Mouse (Mus musculus) MEL (cell line): ENCODE measurements around the gene Aadacl2. TPM values are rescaled to one million over a fixed set of nuclear protein-coding genes. Genes with fewer than 3 reads are reported as not detected.

Source experiments
- DNase-seq: peaks from one replicate; pipeline ENCODE4 v3.0.0; 2011; ENCODE audit warnings: low read depth, low spot score
- H3K27ac ChIP-seq: 2 replicates; pipeline ENCODE4 v1.5.1; 2012; ENCODE audit warnings: low read depth, mild to moderate bottlenecking, control low read depth, low read length, moderate library complexity; ENCODE audit not compliant: control insufficient read depth
- H3K27me3 ChIP-seq, 2 experiments: fragments of 150-350 bp in 1 of 2; sonication (generic) in 1 of 2; 2 replicates each; pipeline ENCODE4 v1.6.1; 2012; ENCODE audit warnings: low read length in 2 of 2, mild to moderate bottlenecking in 2 of 2, improper control_type of control experiment in 1 of 2, moderate library complexity in 1 of 2; ENCODE audit not compliant: insufficient read depth in 2 of 2, control insufficient read depth in 1 of 2
- H3K36me3 ChIP-seq, 2 experiments: 2 replicates each; pipeline ENCODE4 v1.6.1; 2012 to 2014; ENCODE audit warnings: low read length in 2 of 2, improper control_type of control experiment in 1 of 2, inconsistent platforms in 1 of 2, mild to moderate bottlenecking in 1 of 2; ENCODE audit not compliant: insufficient read depth in 2 of 2, control insufficient read depth in 1 of 2
- H3K4me1 ChIP-seq, 2 experiments: fragments of 150-350 bp in 1 of 2; sonication (generic) in 1 of 2; 2 replicates each; pipeline ENCODE4 v1.6.1; 2012; ENCODE audit warnings: low read length in 2 of 2, improper control_type of control experiment in 1 of 2, mild to moderate bottlenecking in 1 of 2; ENCODE audit not compliant: insufficient read depth in 2 of 2, control insufficient read depth in 1 of 2
- H3K4me3 ChIP-seq, 2 experiments: fragments of 150-350 bp in 1 of 2; sonication (generic) in 1 of 2; 2 replicates each; pipeline ENCODE4 v1.5.1; 2012; ENCODE audit warnings: low read depth in 2 of 2, low read length in 2 of 2, mild to moderate bottlenecking in 2 of 2, moderate library complexity in 2 of 2, control low read depth in 1 of 2, improper control_type of control experiment in 1 of 2; ENCODE audit not compliant: control insufficient read depth in 1 of 2, insufficient read depth in 1 of 2
- H3K79me2 ChIP-seq: 2 replicates; pipeline ENCODE4 v1.6.1; 2012; ENCODE audit warnings: mild to moderate bottlenecking, low read length, moderate library complexity; ENCODE audit not compliant: control insufficient read depth, poor library complexity, insufficient read depth
- H3K9ac ChIP-seq: 2 replicates; pipeline ENCODE4 v1.6.1; 2012; ENCODE audit warnings: low read depth, mild to moderate bottlenecking, control low read depth, low read length, moderate library complexity; ENCODE audit not compliant: control insufficient read depth, poor library complexity, severe bottlenecking
- H3K9me3 ChIP-seq: fragments of 150-350 bp; sonication (generic); replicated peaks from 2 replicates; pipeline ENCODE4 v1.6.1; 2012; ENCODE audit warnings: mild to moderate bottlenecking, low read length, improper control_type of control experiment, moderate library complexity; ENCODE audit not compliant: insufficient read depth
- CHD1 ChIP-seq: IDR thresholded peaks from 2 replicates; pipeline ENCODE4 v1.6.1; 2012; ENCODE audit warnings: low read depth, mild to moderate bottlenecking, inconsistent platforms, low read length, improper control_type of control experiment
- CHD2 ChIP-seq: IDR thresholded peaks from 2 replicates; pipeline ENCODE4 v1.6.1; 2011; ENCODE audit warnings: low read length, improper control_type of control experiment
- E2F4 ChIP-seq: IDR thresholded peaks from 2 replicates; pipeline ENCODE4 v1.6.1; 2011; ENCODE audit warnings: low read depth, low read length, improper control_type of control experiment, borderline replicate concordance
- ELF1 ChIP-seq: IDR thresholded peaks from 2 replicates; pipeline ENCODE4 v1.6.1; 2014; ENCODE audit warnings: low read depth, mild to moderate bottlenecking, inconsistent platforms, low read length, improper control_type of control experiment, moderate library complexity
- HCFC1 ChIP-seq: IDR thresholded peaks from 2 replicates; pipeline ENCODE4 v1.6.1; 2012; ENCODE audit warnings: low read depth, mild to moderate bottlenecking, inconsistent platforms, low read length, improper control_type of control experiment, moderate library complexity
- KAT2A ChIP-seq: conservative IDR thresholded peaks from 2 replicates; pipeline ENCODE4 v1.6.1; 2012; ENCODE audit warnings: low read depth, low read length, improper control_type of control experiment, inconsistent platforms
- MYB ChIP-seq: IDR thresholded peaks from 2 replicates; pipeline ENCODE4 v1.6.1; 2011; ENCODE audit warnings: mild to moderate bottlenecking, low read depth, low read length, improper control_type of control experiment
- POLR2AphosphoS2 ChIP-seq: IDR thresholded peaks from 2 replicates; pipeline ENCODE4 v1.6.1; 2011; ENCODE audit warnings: low read length, improper control_type of control experiment
- RAD21 ChIP-seq: IDR thresholded peaks from 2 replicates; pipeline ENCODE4 v1.6.1; 2011; ENCODE audit warnings: mild to moderate bottlenecking, low read depth, low read length, improper control_type of control experiment
- RCOR1 ChIP-seq: IDR thresholded peaks from 2 replicates; pipeline ENCODE4 v1.6.1; 2012; ENCODE audit warnings: low read depth, mild to moderate bottlenecking, inconsistent platforms, low read length, improper control_type of control experiment
- SIN3A ChIP-seq: IDR thresholded peaks from 2 replicates; pipeline ENCODE4 v1.6.1; 2012; ENCODE audit warnings: low read length, improper control_type of control experiment, inconsistent platforms
- TAL1 ChIP-seq: IDR thresholded peaks from 2 replicates; pipeline ENCODE4 v1.6.1; 2012; ENCODE audit warnings: mild to moderate bottlenecking, inconsistent platforms, low read length, moderate library complexity, mixed read lengths
- USF2 ChIP-seq, 2 experiments: IDR thresholded peaks; 2 replicates each; pipeline ENCODE4 v1.6.1; 2011 to 2012; ENCODE audit warnings: improper control_type of control experiment in 2 of 2, low read length in 2 of 2, borderline replicate concordance in 1 of 2, inconsistent platforms in 1 of 2, low read depth in 1 of 2, mild to moderate bottlenecking in 1 of 2; ENCODE audit not compliant: insufficient read depth in 1 of 2
- ZC3H11A ChIP-seq: IDR thresholded peaks from 2 replicates; pipeline ENCODE4 v1.6.1; 2012; ENCODE audit warnings: low read depth, mild to moderate bottlenecking, inconsistent platforms, low read length, improper control_type of control experiment
- polyA plus RNA-seq, 2 experiments: library from polyadenylated mRNA; stranded (reverse) in 1 of 2; unstranded in 1 of 2; fragments of >175 nt in 1 of 2; fragments of >200 nt in 1 of 2; gene quantifications; 2 replicates each; pipeline versions ENCODE4 v1.2.1 to v1.2.4; 2012; ENCODE audit warnings: low replicate concordance in 2 of 2, low read depth in 1 of 2; ENCODE audit not compliant: insufficient read length in 2 of 2, insufficient read depth in 1 of 2, missing spikeins in 1 of 2
- total RNA-seq: library from RNA; depleted of rRNA; stranded (reverse); fragments of 300-350 nt; gene quantifications from 2 replicates; pipeline ENCODE4 v1.2.3, GENCODE M21; 2012; rRNA removed

Gene Aadacl2
- total and polyA plus RNA-seq, 3 experiments = not detected

DNA sequence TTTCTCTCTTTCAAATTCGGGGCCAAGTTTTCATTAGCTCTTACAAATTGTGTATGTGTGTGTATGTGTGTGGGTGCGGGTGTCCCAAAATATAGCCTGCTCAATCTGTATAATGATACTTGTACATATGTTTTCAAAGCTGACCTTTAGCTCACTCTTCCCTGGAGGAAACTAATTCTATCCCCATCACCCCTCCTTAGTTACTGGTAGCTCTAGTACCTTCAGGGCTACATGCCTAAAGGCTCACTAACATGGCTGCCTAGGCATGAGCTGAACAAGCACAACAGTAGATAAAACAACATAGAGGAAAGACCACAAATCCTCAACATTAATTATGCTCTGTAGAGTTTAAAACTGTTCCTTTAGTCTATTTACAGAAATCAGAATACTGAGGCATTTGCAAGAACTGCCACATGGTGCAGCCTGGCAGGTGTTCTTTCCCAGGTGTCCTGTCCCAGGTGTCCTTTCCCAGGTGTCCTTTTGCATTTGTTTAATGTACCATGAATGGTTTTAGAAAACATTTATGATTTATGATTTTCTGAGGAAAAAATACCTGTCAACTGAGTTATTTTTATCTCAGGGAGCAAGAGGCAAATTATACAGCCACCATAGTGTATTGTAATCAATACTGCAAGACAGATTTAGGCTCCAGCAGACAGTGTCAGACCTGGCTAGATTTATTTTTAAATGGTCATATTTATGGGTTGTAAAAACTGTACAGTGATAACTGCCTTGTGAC, 50.7 kb downstream of the Aadacl2 start:
- Histone ChIP-seq H3K4me3 (no peak overlapping the region), H3K79me2 (no peaks in the 10 kb centered on the region)

DNA sequence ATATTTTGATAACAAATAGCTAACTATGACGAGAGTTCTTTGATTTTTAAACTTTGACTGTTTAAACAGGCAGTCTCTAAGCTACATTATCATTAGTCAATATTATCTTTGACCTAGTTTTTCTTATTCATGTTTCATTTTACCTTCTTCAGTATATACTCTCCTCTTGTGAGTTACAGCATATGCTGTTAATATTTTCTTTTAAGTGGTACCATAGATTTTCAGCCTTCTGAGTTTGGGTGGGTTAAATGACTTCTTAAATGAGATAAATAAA, 51.2 kb downstream of the Aadacl2 start:
- Histone ChIP-seq H3K36me3 (peaks cover 0 to 6% of the 10 kb centered on the region in 2 experiments; a peak in 2 of 4 replicates), H3K27ac (no peak overlapping the region), H3K79me2 (no peaks in the 10 kb centered on the region), H3K9me3 (no peaks in the 10 kb centered on the region), H3K4me1 (peaks cover 0 to 5% of the 10 kb centered on the region in 2 experiments; a peak in 2 of 4 replicates), H3K27me3 (no peaks in the 10 kb centered on the region; a peak in 1 of 4 replicates), H3K4me3 (no peak overlapping the region), H3K9ac (no peak overlapping the region)
- TF ChIP-seq TAL1 = no peak
- TF ChIP-seq POLR2AphosphoS2 = no peak
- TF ChIP-seq USF2 (IDR thresholded peaks at IDR 0.05; ENCODE audit: borderline replicate concordance in 1 of 2, insufficient read depth in 1 of 2, low read depth in 1 of 2, low read length in 2 of 2) = no peak
- no peak for DNase-seq

More for the DNA sequence above, 50.7 kb downstream of the Aadacl2 start:
- no peaks in the 10 kb centered on the region for H3K9me3 ChIP-seq
- no peak overlapping the region for H3K9ac ChIP-seq
- H3K27ac ChIP-seq = no peak overlapping the region
- no peaks in the 10 kb centered on the region; a peak in 1 of 4 replicates for H3K27me3 ChIP-seq
- DNase-seq = no peak
- H3K4me1 ChIP-seq = peaks cover 0 to 5% of the 10 kb centered on the region in 2 experiments; a peak in 2 of 4 replicates
- no peak for TF ChIP-seq ELF1
- no peak for TF ChIP-seq KAT2A
- TF ChIP-seq USF2 (IDR thresholded peaks at IDR 0.05; ENCODE audit: borderline replicate concordance in 1 of 2, insufficient read depth in 1 of 2, low read depth in 1 of 2, low read length in 2 of 2) = no peak
- TF ChIP-seq TAL1 = no peak
- no peak for TF ChIP-seq ZC3H11A
- TF ChIP-seq CHD2 = no peak
- no peak for TF ChIP-seq CHD1
- TF ChIP-seq MYB = no peak
- no peak for TF ChIP-seq RAD21
- no peak for TF ChIP-seq RCOR1
- no peak for TF ChIP-seq E2F4
- TF ChIP-seq SIN3A = no peak
- no peak for TF ChIP-seq HCFC1
- H3K36me3 ChIP-seq = peaks cover 0 to 6% of the 10 kb centered on the region in 2 experiments; a peak in 2 of 4 replicates

Other genes with a start within 250 kb of the Aadacl2 start
- not detected in 2 replicates for gene Gm8298, start 145.7 kb upstream of the Aadacl2 start, total RNA-seq
- gene Gm8298, start 145.7 kb upstream of the Aadacl2 start, polyA plus RNA-seq = not detected
- not detected in 2 replicates for gene C130079G13Rik, start 81.5 kb upstream of the Aadacl2 start, total RNA-seq
- gene C130079G13Rik, start 81.5 kb upstream of the Aadacl2 start, polyA plus RNA-seq = not detected
- not detected in 2 replicates for gene Aadac, start 19.0 kb downstream of the Aadacl2 start, total RNA-seq
- gene Aadac, start 19.0 kb downstream of the Aadacl2 start, polyA plus RNA-seq = not detected
- not detected in 2 replicates for gene Sucnr1, start 75.1 kb downstream of the Aadacl2 start, total RNA-seq
- gene Sucnr1, start 75.1 kb downstream of the Aadacl2 start, polyA plus RNA-seq = not detected